Mouse (Mus musculus): ENCODE data around the gene Serinc1.

The Serinc1 gene

DNA sequence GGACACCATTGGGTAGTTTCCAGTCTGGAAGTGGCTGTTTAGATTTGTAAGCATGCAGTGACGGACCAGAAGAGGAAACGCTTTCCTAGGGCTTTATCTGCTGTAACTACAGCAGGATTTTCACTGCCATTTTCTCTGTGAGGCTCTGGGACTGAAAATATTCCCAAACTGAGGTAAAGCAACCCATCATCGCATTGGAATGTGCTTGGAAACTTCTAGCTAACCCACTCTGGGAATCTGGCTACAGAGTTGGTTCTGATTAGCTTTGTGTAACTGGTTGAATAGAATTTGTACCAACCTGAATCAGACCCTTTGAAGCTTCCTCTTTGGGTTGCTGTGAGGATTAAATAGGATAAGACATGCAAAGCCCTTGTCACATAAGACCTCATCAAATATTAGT is 47.6 kb downstream of the Serinc1 start:
- no peak for DNase-seq (ENCODE audit: low spot score)

- no peak for DNase-seq (ENCODE audit: low spot score)
Measured at GRCm38 (mm10) chr10:57481717-57482116, 50.6 kb downstream of the Serinc1 start.

- no peak for DNase-seq (ENCODE audit: low spot score)
Measured at GRCm38 (mm10) chr10:57477121-57477843, 55.0 kb downstream of the Serinc1 start.

Measured in T-cell, adult 2 months (primary cell).